Mouse (Mus musculus) macrophage (primary cell): ENCODE results near the gene Cnot4. TPM values are rescaled to one million over a fixed set of nuclear protein-coding genes. Genes with fewer than 3 reads are reported as not detected.

ENCODE experiments used
- H3K27ac ChIP-seq: fragments of 350-480 bp; formaldehyde crosslinking; 2 replicates; pipeline ENCODE4 v1.9.0; 2021
- H3K36me3 ChIP-seq: fragments of 350-480 bp; formaldehyde crosslinking; 2 replicates; pipeline ENCODE4 v1.9.0; 2021; ENCODE audit errors: inconsistent target
- H3K4me3 ChIP-seq: fragments of 350-480 bp; formaldehyde crosslinking; 2 replicates; pipeline ENCODE4 v1.9.0; 2021; ENCODE audit errors: inconsistent target
- H3K79me2 ChIP-seq: fragments of 350-480 bp; formaldehyde crosslinking; 2 replicates; pipeline ENCODE4 v1.9.0; 2021; ENCODE audit errors: inconsistent target
- WGBS: methylation state at CpG from one replicate; pipeline ENCODE4 v1.1.7; 2026; ENCODE audit warnings: inconsistent platforms; ENCODE audit not compliant: missing documents; 5-methylcytosine and 5-hydroxymethylcytosine counted together
- polyA plus RNA-seq: library from polyadenylated mRNA; stranded (reverse); fragments of 250-400 nt; gene quantifications from 3 replicates; pipeline ENCODE4 v1.2.4, GENCODE M21; 2018; ENCODE audit warnings: inconsistent platforms

The Cnot4 gene
- polyA plus RNA-seq, 1 experiment from 2014 or later = 41.6 TPM

- H3K27ac ChIP-seq = no peak overlapping the region
- WGBS = 95% methylated on average over 2 of the region's 2 CpGs
- no peak overlapping the region for H3K4me3 ChIP-seq
- 0 out of 2 replicates have a peak, but pooled peaks cover 8% of the 10 kb centered on the region for H3K36me3 ChIP-seq
- peaks cover 100% of the 10 kb centered on the region for H3K79me2 ChIP-seq
Measured at GRCm38 (mm10) chr6:35122488-35122887, 11.0 kb downstream of the Cnot4 start.

- WGBS = 91% methylated on average over 3 of the region's 3 CpGs
- H3K27ac ChIP-seq = no peak overlapping the region
Measured at GRCm38 (mm10) chr6:35121925-35122324, 11.6 kb downstream of the Cnot4 start.

GRCm38 (mm10) chr6:35102457-35102856, 31.1 kb downstream of the Cnot4 start:
- 100% methylated on average over 1 of the region's 1 CpGs for WGBS
- H3K79me2 ChIP-seq = peaks cover 65% of the 10 kb centered on the region
- H3K27ac ChIP-seq = no peak overlapping the region
- no peak overlapping the region for H3K4me3 ChIP-seq
- H3K36me3 ChIP-seq = no peaks in the 10 kb centered on the region

More at GRCm38 (mm10) chr6:35121925-35122324, 11.6 kb downstream of the Cnot4 start:
- Histone ChIP-seq H3K36me3 (0 out of 2 replicates have a peak, but pooled peaks cover 8% of the 10 kb centered on the region), H3K79me2 (peaks cover 100% of the 10 kb centered on the region), H3K4me3 (no peak overlapping the region)

- WGBS = 100% methylated on average over 3 of the region's 3 CpGs
- no peaks in the 10 kb centered on the region for H3K36me3 ChIP-seq
- H3K4me3 ChIP-seq = no peak overlapping the region
- H3K27ac ChIP-seq = no peak overlapping the region
- H3K79me2 ChIP-seq = peaks cover 93% of the 10 kb centered on the region
Measured at GRCm38 (mm10) chr6:35084927-35085326, 48.6 kb downstream of the Cnot4 start.

- Histone ChIP-seq H3K36me3 (peaks cover 33% of the 10 kb centered on the region; the same call in 1 of the 2 replicates), H3K79me2 (peaks cover 10% of the 10 kb centered on the region; the same call in 1 of the 2 replicates), H3K4me3 (no peak overlapping the region), H3K27ac (no peak overlapping the region)
- 84% methylated on average over 6 of the region's 9 CpGs for WGBS
Measured at GRCm38 (mm10) chr6:35075148-35075547, 58.4 kb downstream of the Cnot4 start.

GRCm38 (mm10) chr6:35071261-35071660, 62.3 kb downstream of the Cnot4 start:
- Histone ChIP-seq H3K27ac (no peak overlapping the region), H3K79me2 (no peaks in the 10 kb centered on the region), H3K4me3 (no peak overlapping the region), H3K36me3 (peaks cover 50% of the 10 kb centered on the region)
- 97% methylated on average over 3 of the region's 3 CpGs for WGBS

- no peaks in the 10 kb centered on the region for H3K79me2 ChIP-seq
- H3K36me3 ChIP-seq = peaks cover 29% of the 10 kb centered on the region
- H3K27ac ChIP-seq = no peak overlapping the region
- WGBS = 75% methylated on average over 1 of the region's 1 CpGs
- no peak overlapping the region for H3K4me3 ChIP-seq
Measured at GRCm38 (mm10) chr6:35062446-35062845, 71.1 kb downstream of the Cnot4 start.

- no peaks in the 10 kb centered on the region for H3K36me3 ChIP-seq
- no peak overlapping the region for H3K27ac ChIP-seq
- no peak overlapping the region for H3K4me3 ChIP-seq
- H3K79me2 ChIP-seq = no peaks in the 10 kb centered on the region
- 82% methylated on average over 1 of the region's 1 CpGs for WGBS
Measured at GRCm38 (mm10) chr6:35043127-35043526, 90.4 kb downstream of the Cnot4 start.

- H3K36me3 ChIP-seq = peaks cover 8% of the 10 kb centered on the region; the same call in 1 of the 2 replicates
- H3K79me2 ChIP-seq = no peaks in the 10 kb centered on the region
- H3K4me3 ChIP-seq = no peak overlapping the region
- WGBS = 95% methylated on average over 11 of the region's 11 CpGs
- no peak overlapping the region for H3K27ac ChIP-seq
Measured at GRCm38 (mm10) chr6:35033341-35033740, 100.2 kb downstream of the Cnot4 start.

- H3K27ac ChIP-seq = no peak overlapping the region
- H3K79me2 ChIP-seq = no peaks in the 10 kb centered on the region
- H3K36me3 ChIP-seq = peaks cover 8% of the 10 kb centered on the region; the same call in 1 of the 2 replicates
- WGBS = 97% methylated on average over 2 of the region's 2 CpGs
- H3K4me3 ChIP-seq = no peak overlapping the region
Measured at GRCm38 (mm10) chr6:35032704-35033103, 100.8 kb downstream of the Cnot4 start.

GRCm38 (mm10) chr6:35030811-35031210, 102.7 kb downstream of the Cnot4 start:
- H3K27ac ChIP-seq = no peak overlapping the region
- H3K36me3 ChIP-seq = no peaks in the 10 kb centered on the region
- H3K79me2 ChIP-seq = no peaks in the 10 kb centered on the region
- 97% methylated on average over 4 of the region's 4 CpGs for WGBS
- no peak overlapping the region for H3K4me3 ChIP-seq

- Histone ChIP-seq H3K79me2 (no peaks in the 10 kb centered on the region), H3K4me3 (no peak overlapping the region)
- WGBS = 94% methylated on average over 6 of the region's 6 CpGs
Measured at GRCm38 (mm10) chr6:35030226-35030625, 103.3 kb downstream of the Cnot4 start.

GRCm38 (mm10) chr6:35028023-35028422, 105.5 kb downstream of the Cnot4 start:
- no peaks in the 10 kb centered on the region for H3K79me2 ChIP-seq
- 100% methylated on average over 2 of the region's 2 CpGs for WGBS
- peaks cover 7% of the 10 kb centered on the region; the same call in 1 of the 2 replicates for H3K36me3 ChIP-seq
- H3K27ac ChIP-seq = no peak overlapping the region
- H3K4me3 ChIP-seq = no peak overlapping the region

More at GRCm38 (mm10) chr6:35030226-35030625, 103.3 kb downstream of the Cnot4 start:
- Histone ChIP-seq H3K27ac (no peak overlapping the region), H3K36me3 (no peaks in the 10 kb centered on the region)

GRCm38 (mm10) chr6:35027257-35027656, 106.3 kb downstream of the Cnot4 start:
- no peak overlapping the region for H3K4me3 ChIP-seq
- H3K27ac ChIP-seq = no peak overlapping the region
- peaks cover 15% of the 10 kb centered on the region; the same call in 1 of the 2 replicates for H3K36me3 ChIP-seq
- 95% methylated on average over 6 of the region's 6 CpGs for WGBS
- H3K79me2 ChIP-seq = no peaks in the 10 kb centered on the region

GRCm38 (mm10) chr6:35016624-35017023, 116.9 kb downstream of the Cnot4 start:
- WGBS = 95% methylated on average over 4 of the region's 5 CpGs
- no peak overlapping the region for H3K27ac ChIP-seq
- no peak overlapping the region for H3K4me3 ChIP-seq
- 0 out of 2 replicates have a peak, but pooled peaks cover 4% of the 10 kb centered on the region for H3K36me3 ChIP-seq
- no peaks in the 10 kb centered on the region for H3K79me2 ChIP-seq

- Histone ChIP-seq H3K4me3 (no peak overlapping the region), H3K27ac (no peak overlapping the region), H3K79me2 (no peaks in the 10 kb centered on the region), H3K36me3 (no peaks in the 10 kb centered on the region)
- WGBS = 100% methylated on average over 1 of the region's 1 CpGs
Measured at GRCm38 (mm10) chr6:35011953-35012352, 121.6 kb downstream of the Cnot4 start.
